Mouse (Mus musculus) neural tube, embryonic 11.5 days (tissue): ENCODE measurements around the gene Nkapd1. TPM values are rescaled to one million over a fixed set of nuclear protein-coding genes. Genes with fewer than 3 reads are reported as not detected.
A peak's percentile ranks its signal among the peaks of the same experiment; 100 is the strongest.
"Not testable (repeated sequence)": the region's sequence is repeated elsewhere in the genome, so short reads cannot be mapped to it uniquely, and the experiment has no call there.

Experiments used
- ATAC-seq: fragments of 200-750 bp; cut with Nextera tagmentation; 2 replicates; pipeline ENCODE4 v1.8.0; 2017; ENCODE audit warnings: moderate number of reproducible peaks, mild to moderate bottlenecking, moderate TSS enrichment, moderate library complexity; ENCODE audit not compliant: insufficient read depth, low FRiP score, low TSS enrichment
- DNase-seq: peaks from one replicate; pipeline ENCODE4 v3.0.0-alpha.2; 2015; ENCODE audit warnings: low spot score
- H3K27ac ChIP-seq: fragments of 300-500 bp; sonication (generic); 2 replicates; pipeline ENCODE4 v1.5.1; 2014; ENCODE audit warnings: low read depth, mild to moderate bottlenecking, low read length
- H3K27me3 ChIP-seq: fragments of 300-500 bp; sonication (generic); 2 replicates; pipeline ENCODE4 v1.6.1; 2014; ENCODE audit warnings: mild to moderate bottlenecking, low read length, mixed read lengths; ENCODE audit not compliant: control insufficient read depth, insufficient read depth
- H3K36me3 ChIP-seq: fragments of 300-500 bp; sonication (generic); 2 replicates; pipeline ENCODE4 v1.6.1; 2014; ENCODE audit warnings: mild to moderate bottlenecking, low read length, moderate library complexity, mixed read lengths; ENCODE audit not compliant: control insufficient read depth, insufficient read depth
- H3K4me1 ChIP-seq: fragments of 300-500 bp; sonication (generic); 2 replicates; pipeline ENCODE4 v1.6.1; 2014; ENCODE audit warnings: low read length, mixed read lengths; ENCODE audit not compliant: control insufficient read depth, insufficient read depth
- H3K4me2 ChIP-seq: fragments of 300-500 bp; sonication (generic); 2 replicates; pipeline ENCODE4 v1.6.1; 2014; ENCODE audit warnings: low read depth, mild to moderate bottlenecking, moderate library complexity
- H3K4me3 ChIP-seq: fragments of 300-500 bp; sonication (generic); 2 replicates; pipeline ENCODE4 v1.5.1; 2014; ENCODE audit warnings: low read depth, low read length
- H3K9ac ChIP-seq: fragments of 300-500 bp; sonication (generic); 2 replicates; pipeline ENCODE4 v1.6.1; 2014; ENCODE audit warnings: mild to moderate bottlenecking, low read length
- H3K9me3 ChIP-seq: fragments of 300-500 bp; sonication (generic); 2 replicates; pipeline ENCODE4 v1.6.1; 2016; ENCODE audit warnings: low read length; ENCODE audit not compliant: control insufficient read depth
- WGBS: fragments of 180-500 bp; shearing (Covaris S2); extraction: QIAGEN DNeasy Blood & Tissue Kit; methylation state at CpG from one replicate; pipeline ENCODE4 v1.1.7; 2014; 5-methylcytosine and 5-hydroxymethylcytosine counted together
- polyA plus RNA-seq: library from polyadenylated mRNA; unstranded; fragments of >200 nt; fragmentation: Nextera tagmentation; extraction: Ambion mirVana; gene quantifications from 2 replicates; pipeline ENCODE4 v1.2.1, GENCODE M21; 2014

Nkapd1 gene
- polyA plus RNA-seq, 1 experiment from 2014 or later: 28.8 TPM

DNA sequence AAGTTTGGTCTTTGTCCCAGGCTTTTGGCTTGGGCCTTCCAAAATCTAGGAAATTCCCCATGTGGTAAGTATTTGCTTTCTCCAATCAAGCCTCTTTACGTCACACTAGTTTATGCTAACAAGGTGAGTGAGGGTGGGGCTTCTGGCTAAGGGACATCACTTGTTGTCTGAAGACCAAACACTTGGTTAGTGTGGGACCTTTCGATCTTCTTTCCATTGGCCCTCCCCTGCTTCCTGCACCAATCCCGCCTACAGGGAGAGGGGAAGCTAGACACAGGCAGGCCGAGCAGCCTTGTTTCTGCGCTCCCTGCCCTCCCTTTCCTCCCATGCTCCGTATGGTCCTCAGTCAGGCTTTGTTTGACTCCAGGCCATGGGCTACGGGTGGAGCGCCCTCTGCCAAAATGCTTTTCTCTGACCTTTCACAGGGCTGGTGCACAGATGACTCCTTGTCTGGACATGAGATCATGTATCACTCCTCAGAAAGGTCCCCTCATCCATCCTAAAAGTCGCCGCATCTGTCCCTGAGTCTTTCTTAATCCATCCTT is 29.6 kb upstream of the Nkapd1 start:
- Histone ChIP-seq H3K4me3 (no peak overlapping the region), H3K36me3 (peaks cover 10% of the 10 kb centered on the region), H3K27me3 (no peaks in the 10 kb centered on the region), H3K9me3 (no peaks in the 10 kb centered on the region), H3K4me1 (no peaks in the 10 kb centered on the region), H3K4me2 (no peak overlapping the region), H3K27ac (no peak overlapping the region), H3K9ac (no peak overlapping the region)
- 82% methylated on average over 10 of the region's 10 CpGs for WGBS
- DNase-seq (no peak), ATAC-seq (no peak)

DNA sequence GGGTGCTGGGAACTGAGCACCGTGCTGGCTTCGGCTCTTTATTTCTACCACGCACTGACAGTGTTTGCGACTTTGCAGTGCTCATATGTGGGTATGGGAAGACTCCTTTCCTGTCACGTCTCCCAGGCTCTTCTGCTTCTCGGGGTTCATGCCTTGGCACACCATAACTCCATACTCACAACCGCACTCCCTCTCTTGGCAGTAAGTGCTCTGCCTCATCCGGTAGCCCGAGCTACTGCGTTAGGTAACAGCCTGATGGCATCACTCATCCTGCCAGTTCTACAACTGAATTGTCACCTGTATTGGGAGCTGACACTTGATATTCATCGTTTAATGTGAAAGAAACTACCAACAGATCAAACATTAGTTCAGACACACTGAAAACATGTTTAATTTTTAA is 17.0 kb upstream of the Nkapd1 start:
- no peak overlapping the region for H3K9ac ChIP-seq
- ATAC-seq: no peak
- 95% methylated on average over 11 of the region's 11 CpGs for WGBS

GRCm38 (mm10) chr9:50633059-50633458 is 15.8 kb upstream of the Nkapd1 start:
- WGBS: 62% methylated on average over 2 of the region's 2 CpGs
- no peak for DNase-seq

More for the DNA sequence above, 17.0 kb upstream of the Nkapd1 start:
- Histone ChIP-seq H3K4me3 (no peak overlapping the region), H3K4me1 (no peaks in the 10 kb centered on the region), H3K36me3 (peaks cover 3% of the 10 kb centered on the region), H3K9me3 (no peaks in the 10 kb centered on the region), H3K27ac (no peak overlapping the region), H3K27me3 (no peaks in the 10 kb centered on the region), H3K4me2 (no peak overlapping the region)
- DNase-seq: no peak

DNA sequence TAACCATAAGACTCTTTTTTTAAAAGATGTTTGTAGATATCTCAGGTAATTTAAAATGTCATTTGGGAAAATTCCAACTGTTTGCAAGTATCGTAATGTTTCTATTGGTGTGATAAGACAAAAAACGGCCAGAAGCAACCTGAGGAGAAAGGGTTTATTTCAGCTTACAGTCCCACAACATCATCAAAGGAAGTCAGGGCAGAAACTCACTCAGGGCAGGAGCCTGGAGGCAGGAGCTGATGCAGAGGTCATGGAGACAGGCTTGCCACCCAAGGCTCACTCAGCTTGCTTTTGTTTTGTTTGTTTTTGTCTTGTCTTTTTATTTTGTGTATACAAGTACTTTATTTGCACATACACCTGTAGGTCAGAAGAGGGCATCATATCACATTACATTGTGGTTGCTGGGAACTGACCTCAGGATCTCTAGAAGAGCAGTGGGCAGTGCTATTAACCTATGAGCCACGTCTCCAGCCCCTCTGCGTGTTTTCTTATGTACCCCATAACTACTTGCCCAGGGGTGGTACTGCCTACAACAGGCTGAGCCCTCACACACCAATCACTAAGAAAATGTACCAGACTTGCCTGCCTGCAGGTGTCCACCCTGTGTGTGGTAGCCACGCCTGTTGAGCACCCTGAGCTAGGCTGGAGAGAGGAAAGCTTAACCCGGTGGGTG is 14.9 kb upstream of the Nkapd1 start:
- no peak overlapping the region for H3K4me2 ChIP-seq
- ATAC-seq: no peak
- no peak for DNase-seq
- H3K4me1 ChIP-seq: no peaks in the 10 kb centered on the region
- H3K9ac ChIP-seq: no peak overlapping the region
- H3K4me3 ChIP-seq: no peak overlapping the region
- 92% methylated on average over 6 of the region's 6 CpGs for WGBS
- H3K36me3 ChIP-seq: peaks cover 2% of the 10 kb centered on the region; the same call in 1 of the 2 replicates
- no peak overlapping the region for H3K27ac ChIP-seq
- H3K9me3 ChIP-seq: no peaks in the 10 kb centered on the region
- H3K27me3 ChIP-seq: no peaks in the 10 kb centered on the region

More at GRCm38 (mm10) chr9:50633059-50633458, 15.8 kb upstream of the Nkapd1 start:
- peaks cover 2% of the 10 kb centered on the region; the same call in 1 of the 2 replicates for H3K36me3 ChIP-seq
- H3K27ac ChIP-seq: no peak overlapping the region
- H3K4me1 ChIP-seq: no peaks in the 10 kb centered on the region
- H3K9me3 ChIP-seq: no peaks in the 10 kb centered on the region
- H3K9ac ChIP-seq: no peak overlapping the region
- no peaks in the 10 kb centered on the region for H3K27me3 ChIP-seq
- no peak overlapping the region for H3K4me2 ChIP-seq
- ATAC-seq: no peak
- H3K4me3 ChIP-seq: no peak overlapping the region

GRCm38 (mm10) chr9:50630903-50631302 is 13.6 kb upstream of the Nkapd1 start:
- not testable (repeated sequence) for H3K27me3 ChIP-seq, H3K27ac ChIP-seq, ATAC-seq, H3K4me1 ChIP-seq, H3K9ac ChIP-seq, H3K9me3 ChIP-seq, H3K4me3 ChIP-seq, DNase-seq, H3K4me2 ChIP-seq, H3K36me3 ChIP-seq
- WGBS: 93% methylated on average over 6 of the region's 8 CpGs

DNA sequence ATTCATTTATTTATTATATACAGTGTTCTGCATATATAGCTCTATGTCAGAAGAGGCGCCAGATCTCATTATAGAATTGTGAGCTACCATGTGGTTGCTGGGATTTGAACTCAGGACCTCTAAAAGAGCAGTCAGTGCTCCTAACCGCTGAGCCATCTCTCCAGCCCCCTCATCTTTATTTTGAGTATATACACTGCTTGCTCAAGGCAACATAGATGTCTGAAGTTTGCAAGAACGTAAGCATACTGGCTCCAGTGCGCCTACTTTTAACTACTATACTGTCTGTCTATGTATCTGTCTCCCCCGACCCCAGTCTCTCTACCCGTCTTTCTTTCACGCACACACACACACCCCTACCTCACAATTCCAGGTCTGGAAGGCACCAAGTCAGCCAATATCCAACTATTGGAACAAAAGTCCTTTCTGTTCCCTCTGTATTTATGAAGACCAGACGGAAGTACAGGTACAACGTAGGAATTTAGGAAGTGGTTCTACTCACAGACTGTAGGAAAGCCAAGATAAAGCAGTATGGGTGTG is 598 bp upstream of the Nkapd1 start:
- peaks cover 6% of the 10 kb centered on the region for H3K36me3 ChIP-seq
- H3K4me1 ChIP-seq: peaks cover 7% of the 10 kb centered on the region
- no peaks in the 10 kb centered on the region for H3K27me3 ChIP-seq
- H3K4me3 ChIP-seq: peak overlapping the region; percentile 99
- peak overlapping the region; percentile 1; the same call in 1 of the 2 replicates for H3K4me2 ChIP-seq
- no peak overlapping the region for H3K27ac ChIP-seq
- DNase-seq: no peak
- 64% methylated on average over 9 of the region's 9 CpGs for WGBS
- ATAC-seq: no peak
- H3K9me3 ChIP-seq: no peaks in the 10 kb centered on the region
- no peak overlapping the region for H3K9ac ChIP-seq

DNA sequence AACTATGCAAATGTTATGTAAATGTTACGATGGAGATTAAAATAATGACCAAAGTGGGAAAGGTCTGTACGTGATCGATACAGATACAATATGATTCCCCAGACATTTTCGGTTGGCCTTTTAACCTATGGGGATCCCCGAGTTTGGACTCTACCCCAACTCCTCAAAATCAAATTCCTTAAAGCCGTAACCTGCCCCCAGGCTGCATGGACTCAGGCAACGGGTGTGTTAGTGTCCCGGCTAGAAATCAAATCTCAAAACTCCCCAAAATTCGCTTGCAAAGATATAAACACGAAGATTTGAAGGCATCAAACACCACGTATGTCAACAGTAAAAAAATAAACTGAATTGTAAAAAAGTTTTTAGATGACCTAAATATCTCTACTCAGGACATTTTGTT is 1.1 kb downstream of the Nkapd1 start:
- 43% methylated on average over 11 of the region's 11 CpGs for WGBS
- H3K4me2 ChIP-seq: peak overlapping the region; percentile 57
- H3K27me3 ChIP-seq: no peaks in the 10 kb centered on the region
- H3K4me1 ChIP-seq: peaks cover 7% of the 10 kb centered on the region
- peak overlapping the region; percentile 92 for H3K9ac ChIP-seq
- H3K27ac ChIP-seq: no peak overlapping the region
- peak overlapping the region; percentile 99 for H3K4me3 ChIP-seq
- DNase-seq: no peak
- ATAC-seq: no peak
- H3K36me3 ChIP-seq: peaks cover 6% of the 10 kb centered on the region
- no peaks in the 10 kb centered on the region for H3K9me3 ChIP-seq

DNA sequence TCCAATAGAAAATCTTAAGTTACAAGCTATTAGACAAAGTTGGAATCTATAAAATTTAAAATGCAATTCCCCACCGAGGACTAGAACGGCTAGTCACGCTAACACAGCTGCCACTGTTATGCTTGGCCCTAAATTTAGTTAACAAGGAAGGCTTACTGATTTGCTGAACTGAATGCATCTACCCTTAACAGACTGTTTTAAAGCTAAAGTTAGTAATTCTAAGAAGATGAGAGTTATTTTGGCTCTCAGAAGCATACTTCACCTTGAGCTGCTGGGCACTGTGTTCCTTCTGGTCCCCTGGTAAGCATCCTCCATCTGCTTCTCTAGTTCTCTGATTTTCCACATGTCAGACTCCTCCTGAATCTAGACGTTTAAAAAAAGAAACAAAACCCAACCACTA is 5.1 kb downstream of the Nkapd1 start:
- no peak overlapping the region for H3K27ac ChIP-seq
- DNase-seq (no peak), ATAC-seq (no peak)
- 90% methylated on average over 4 of the region's 4 CpGs for WGBS
- H3K4me1 ChIP-seq: peaks cover 7% of the 10 kb centered on the region
- H3K9me3 ChIP-seq: no peaks in the 10 kb centered on the region
- H3K9ac ChIP-seq: no peak overlapping the region
- peaks cover 6% of the 10 kb centered on the region for H3K36me3 ChIP-seq
- H3K4me3 ChIP-seq: no peak overlapping the region
- no peak overlapping the region for H3K4me2 ChIP-seq
- no peaks in the 10 kb centered on the region for H3K27me3 ChIP-seq

DNA sequence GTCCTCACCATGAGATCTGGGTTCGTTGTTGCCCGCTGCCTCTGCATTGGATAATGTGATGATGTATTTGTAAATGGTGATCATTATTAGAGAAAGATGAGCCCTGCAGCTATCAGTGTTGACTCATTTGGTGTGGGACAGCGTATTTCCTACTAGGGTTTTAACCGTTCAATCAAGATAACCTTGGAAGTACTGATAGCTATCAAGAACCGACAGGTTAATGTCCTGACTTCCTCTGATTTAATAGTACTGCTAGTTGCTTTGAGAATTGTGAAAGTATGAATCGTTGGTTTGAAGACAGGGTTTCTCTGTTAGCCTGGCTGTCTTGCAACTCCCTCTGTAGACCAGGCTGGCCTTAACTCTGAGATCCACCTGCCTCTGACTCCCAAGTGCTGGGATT is 12.9 kb downstream of the Nkapd1 start:
- H3K27me3 ChIP-seq: no peaks in the 10 kb centered on the region
- peak overlapping the region; percentile 81 for H3K27ac ChIP-seq
- peak overlapping the region; percentile 87 for H3K9ac ChIP-seq
- H3K4me2 ChIP-seq: peak overlapping the region; percentile 73
- no peaks in the 10 kb centered on the region for H3K9me3 ChIP-seq
- peaks cover 4% of the 10 kb centered on the region for H3K36me3 ChIP-seq
- peak overlapping the region; percentile 65 for H3K4me3 ChIP-seq
- WGBS: 5% methylated on average over 6 of the region's 6 CpGs
- DNase-seq (no peak), ATAC-seq (no peak)
- H3K4me1 ChIP-seq: peaks cover 16% of the 10 kb centered on the region
